Mouse (Mus musculus) embryonic facial prominence, embryonic 10.5 days (tissue): ENCODE data around the gene Kif5c. TPM values are rescaled to one million over a fixed set of nuclear protein-coding genes. Genes with fewer than 3 reads are reported as not detected.

Experiments used
- DNase-seq: peaks from one replicate; pipeline ENCODE4 v3.0.0-alpha.2; 2017; ENCODE audit warnings: low spot score
- H3K27ac ChIP-seq: fragments of 300-500 bp; sonication (generic); replicated peaks from 2 replicates; pipeline ENCODE4 v1.5.1; 2016; ENCODE audit warnings: mild to moderate bottlenecking
- H3K27me3 ChIP-seq: fragments of 300-500 bp; sonication (generic); replicated peaks from 2 replicates; pipeline ENCODE4 v1.6.1; 2016; ENCODE audit warnings: low read depth, mild to moderate bottlenecking; ENCODE audit not compliant: poor library complexity, severe bottlenecking
- H3K36me3 ChIP-seq: fragments of 300-500 bp; sonication (generic); replicated peaks from 2 replicates; pipeline ENCODE4 v1.6.1; 2016; ENCODE audit warnings: mild to moderate bottlenecking, moderate library complexity
- H3K4me1 ChIP-seq: fragments of 300-500 bp; sonication (generic); 2 replicates; pipeline ENCODE4 v1.6.1; 2016
- H3K4me3 ChIP-seq: fragments of 300-500 bp; sonication (generic); 2 replicates; pipeline ENCODE4 v1.5.1; 2016; ENCODE audit warnings: mild to moderate bottlenecking, moderate library complexity
- H3K9me3 ChIP-seq: fragments of 300-500 bp; sonication (generic); 2 replicates; pipeline ENCODE4 v1.6.1; 2016; ENCODE audit warnings: mild to moderate bottlenecking
- WGBS: fragments of 180-500 bp; shearing (Covaris S2); methylation state at CpG from one replicate; pipeline ENCODE4 v1.1.7; 2016; 5-methylcytosine and 5-hydroxymethylcytosine counted together
- polyA plus RNA-seq: library from polyadenylated mRNA; unstranded; fragments of >200 nt; fragmentation: Nextera tagmentation; extraction: Ambion mirVana; gene quantifications from 2 replicates; pipeline ENCODE4 v1.2.1, GENCODE M21; 2016

Kif5c gene
- polyA plus RNA-seq, 1 experiment from 2014 or later = 30.4 TPM

- H3K9me3 ChIP-seq = no peaks in the 10 kb centered on the region
- no peaks in the 10 kb centered on the region for H3K4me1 ChIP-seq
- no peak for DNase-seq
- H3K36me3 ChIP-seq = no peaks in the 10 kb centered on the region
- no peak overlapping the region for H3K4me3 ChIP-seq
- H3K27ac ChIP-seq = no peak overlapping the region; the same call in 1 of the 2 replicates
- 68% methylated on average over 14 of the region's 14 CpGs for WGBS
- H3K27me3 ChIP-seq = no peaks in the 10 kb centered on the region
These were observed 178.5 kb downstream of the Kif5c start for GRCm38 (mm10) chr2:49797444-49798143.

GRCm38 (mm10) chr2:49804448-49804847 lies 185.3 kb downstream of the Kif5c start:
- no peak overlapping the region for H3K4me3 ChIP-seq
- 66% methylated on average over 8 of the region's 8 CpGs for WGBS
- no peak for DNase-seq

GRCm38 (mm10) chr2:49805736-49806371 lies 186.8 kb downstream of the Kif5c start:
- Histone ChIP-seq H3K4me1 (peaks cover 23% of the 10 kb centered on the region), H3K27ac (no peak overlapping the region), H3K36me3 (no peaks in the 10 kb centered on the region), H3K9me3 (no peaks in the 10 kb centered on the region), H3K4me3 (no peak overlapping the region), H3K27me3 (no peaks in the 10 kb centered on the region)
- WGBS = 69% methylated on average over 11 of the region's 11 CpGs
- no peak for DNase-seq

More at GRCm38 (mm10) chr2:49804448-49804847, 185.3 kb downstream of the Kif5c start:
- Histone ChIP-seq H3K9me3 (no peaks in the 10 kb centered on the region), H3K27me3 (no peaks in the 10 kb centered on the region), H3K36me3 (no peaks in the 10 kb centered on the region), H3K4me1 (peaks cover 23% of the 10 kb centered on the region), H3K27ac (no peak overlapping the region)

GRCm38 (mm10) chr2:49809496-49809895 lies 190.4 kb downstream of the Kif5c start:
- no peak for DNase-seq
- H3K9me3 ChIP-seq = no peaks in the 10 kb centered on the region
- 84% methylated on average over 6 of the region's 6 CpGs for WGBS

GRCm38 (mm10) chr2:49811420-49811819 lies 192.3 kb downstream of the Kif5c start:
- 12% methylated on average over 11 of the region's 11 CpGs for WGBS
- Histone ChIP-seq H3K27me3 (peaks cover 9% of the 10 kb centered on the region; the same call in 1 of the 2 replicates), H3K9me3 (no peaks in the 10 kb centered on the region), H3K27ac (no peak overlapping the region), H3K36me3 (no peaks in the 10 kb centered on the region), H3K4me1 (peaks cover 18% of the 10 kb centered on the region), H3K4me3 (no peak overlapping the region)
- DNase-seq = no peak

More at GRCm38 (mm10) chr2:49809496-49809895, 190.4 kb downstream of the Kif5c start:
- H3K36me3 ChIP-seq = no peaks in the 10 kb centered on the region
- peaks cover 9% of the 10 kb centered on the region; the same call in 1 of the 2 replicates for H3K27me3 ChIP-seq
- H3K4me1 ChIP-seq = peaks cover 34% of the 10 kb centered on the region
- H3K4me3 ChIP-seq = no peak overlapping the region
- H3K27ac ChIP-seq = no peak overlapping the region

GRCm38 (mm10) chr2:49811871-49812363 lies 192.8 kb downstream of the Kif5c start:
- no peak for DNase-seq
- H3K27me3 ChIP-seq = peaks cover 9% of the 10 kb centered on the region; the same call in 1 of the 2 replicates
- H3K9me3 ChIP-seq = no peaks in the 10 kb centered on the region
- peaks cover 18% of the 10 kb centered on the region for H3K4me1 ChIP-seq
- no peaks in the 10 kb centered on the region for H3K36me3 ChIP-seq
- no peak overlapping the region for H3K27ac ChIP-seq
- 31% methylated on average over 4 of the region's 4 CpGs for WGBS
- H3K4me3 ChIP-seq = no peak overlapping the region

- Histone ChIP-seq H3K4me1 (peaks cover 21% of the 10 kb centered on the region), H3K4me3 (no peak overlapping the region), H3K36me3 (no peaks in the 10 kb centered on the region), H3K27ac (no peak overlapping the region), H3K27me3 (peaks cover 9% of the 10 kb centered on the region; the same call in 1 of the 2 replicates), H3K9me3 (no peaks in the 10 kb centered on the region)
- DNase-seq = no peak
- WGBS = 59% methylated on average over 4 of the region's 4 CpGs
These were observed 194.1 kb downstream of the Kif5c start for GRCm38 (mm10) chr2:49813151-49813550.

- no peak overlapping the region for H3K27ac ChIP-seq
- H3K27me3 ChIP-seq = peaks cover 9% of the 10 kb centered on the region; the same call in 1 of the 2 replicates
- H3K36me3 ChIP-seq = no peaks in the 10 kb centered on the region
- peaks cover 17% of the 10 kb centered on the region for H3K4me1 ChIP-seq
- H3K4me3 ChIP-seq = no peak overlapping the region
- no peak for DNase-seq
- WGBS = 84% methylated on average over 6 of the region's 6 CpGs
- no peaks in the 10 kb centered on the region for H3K9me3 ChIP-seq
These were observed 194.9 kb downstream of the Kif5c start for GRCm38 (mm10) chr2:49814011-49814410.

- Histone ChIP-seq H3K9me3 (no peaks in the 10 kb centered on the region), H3K27me3 (peaks cover 9% of the 10 kb centered on the region; the same call in 1 of the 2 replicates), H3K4me1 (peaks cover 17% of the 10 kb centered on the region), H3K4me3 (no peak overlapping the region), H3K27ac (no peak overlapping the region), H3K36me3 (no peaks in the 10 kb centered on the region)
- no peak for DNase-seq
- WGBS = 86% methylated on average over 3 of the region's 3 CpGs
These were observed 196.7 kb downstream of the Kif5c start for GRCm38 (mm10) chr2:49815696-49816320.

- no peak overlapping the region for H3K4me3 ChIP-seq
- H3K36me3 ChIP-seq = no peaks in the 10 kb centered on the region
- H3K9me3 ChIP-seq = no peaks in the 10 kb centered on the region
- no peak overlapping the region for H3K27ac ChIP-seq
- peaks cover 7% of the 10 kb centered on the region; the same call in 1 of the 2 replicates for H3K27me3 ChIP-seq
- no peak for DNase-seq
- H3K4me1 ChIP-seq = peaks cover 12% of the 10 kb centered on the region
- 92% methylated on average over 5 of the region's 5 CpGs for WGBS
These were observed 197.5 kb downstream of the Kif5c start for GRCm38 (mm10) chr2:49816549-49816948.

GRCm38 (mm10) chr2:49817151-49817550 lies 198.1 kb downstream of the Kif5c start:
- Histone ChIP-seq H3K4me3 (no peak overlapping the region), H3K4me1 (peaks cover 7% of the 10 kb centered on the region; the same call in 1 of the 2 replicates), H3K27me3 (0 out of 2 replicates have a peak, but pooled peaks cover under 1% of the 10 kb centered on the region), H3K27ac (no peak overlapping the region), H3K36me3 (no peaks in the 10 kb centered on the region), H3K9me3 (no peaks in the 10 kb centered on the region)
- WGBS = 90% methylated on average over 3 of the region's 3 CpGs
- DNase-seq = no peak

GRCm38 (mm10) chr2:49818126-49818525 lies 199.0 kb downstream of the Kif5c start:
- H3K4me3 ChIP-seq = no peak overlapping the region
- H3K27me3 ChIP-seq = no peaks in the 10 kb centered on the region
- no peak overlapping the region for H3K27ac ChIP-seq
- DNase-seq = no peak
- H3K36me3 ChIP-seq = no peaks in the 10 kb centered on the region
- WGBS = 81% methylated on average over 5 of the region's 5 CpGs
- no peaks in the 10 kb centered on the region for H3K9me3 ChIP-seq
- H3K4me1 ChIP-seq = peaks cover 6% of the 10 kb centered on the region; the same call in 1 of the 2 replicates
